Mouse (Mus musculus) heart, adult 9 months (tissue): ENCODE data around the gene Rhod.
"Not testable (repeated sequence)": the region's sequence is repeated elsewhere in the genome, so short reads cannot be mapped to it uniquely, and the experiment has no call there.

Experiments used
- DNase-seq, 2 experiments: peaks; one replicate each; pipeline ENCODE4 v3.0.0; 2022; ENCODE audit warnings: low spot score in 2 of 2

Rhod gene

GRCm38 (mm10) chr19:4409062-4409461 lies 30.2 kb downstream of the Rhod start:
- DNase-seq = no peak

DNA sequence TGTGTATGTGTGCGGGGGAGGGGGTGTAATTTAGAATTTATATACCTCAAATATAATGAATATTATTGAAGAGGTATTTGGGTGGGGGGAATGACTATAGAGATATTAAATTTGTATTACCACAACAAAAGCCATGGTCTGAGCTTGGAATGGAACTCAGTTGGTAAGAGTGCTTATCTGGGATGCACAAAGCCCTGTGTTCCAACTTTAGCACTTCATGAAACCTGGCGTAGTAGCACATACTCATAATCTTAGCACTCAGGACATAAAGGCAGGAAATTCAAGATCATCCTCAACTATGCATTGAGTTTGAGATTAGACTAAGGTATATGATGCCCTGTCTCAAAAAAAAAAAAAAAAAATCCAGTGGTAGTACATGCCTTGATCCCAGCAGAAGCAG lies 34.4 kb downstream of the Rhod start:
- DNase-seq = no peak

GRCm38 (mm10) chr19:4398959-4399358 lies 40.3 kb downstream of the Rhod start:
- no peak for DNase-seq

DNA sequence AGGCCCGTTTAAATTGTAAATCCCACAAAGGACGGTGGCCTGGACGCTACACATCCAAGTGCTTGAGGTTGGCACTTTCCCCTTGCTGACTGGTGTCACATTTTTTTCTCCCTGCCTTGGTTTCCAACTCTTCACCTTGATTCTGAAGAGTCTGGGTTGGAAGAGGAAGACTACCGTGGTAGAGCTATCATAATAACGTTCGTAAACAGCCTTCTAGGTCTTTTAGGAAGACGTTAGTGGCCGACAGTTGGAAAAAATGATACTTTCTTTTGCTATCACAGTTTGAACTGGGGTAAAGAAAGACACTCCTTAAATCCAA lies 40.6 kb downstream of the Rhod start:
- no peak for DNase-seq

DNA sequence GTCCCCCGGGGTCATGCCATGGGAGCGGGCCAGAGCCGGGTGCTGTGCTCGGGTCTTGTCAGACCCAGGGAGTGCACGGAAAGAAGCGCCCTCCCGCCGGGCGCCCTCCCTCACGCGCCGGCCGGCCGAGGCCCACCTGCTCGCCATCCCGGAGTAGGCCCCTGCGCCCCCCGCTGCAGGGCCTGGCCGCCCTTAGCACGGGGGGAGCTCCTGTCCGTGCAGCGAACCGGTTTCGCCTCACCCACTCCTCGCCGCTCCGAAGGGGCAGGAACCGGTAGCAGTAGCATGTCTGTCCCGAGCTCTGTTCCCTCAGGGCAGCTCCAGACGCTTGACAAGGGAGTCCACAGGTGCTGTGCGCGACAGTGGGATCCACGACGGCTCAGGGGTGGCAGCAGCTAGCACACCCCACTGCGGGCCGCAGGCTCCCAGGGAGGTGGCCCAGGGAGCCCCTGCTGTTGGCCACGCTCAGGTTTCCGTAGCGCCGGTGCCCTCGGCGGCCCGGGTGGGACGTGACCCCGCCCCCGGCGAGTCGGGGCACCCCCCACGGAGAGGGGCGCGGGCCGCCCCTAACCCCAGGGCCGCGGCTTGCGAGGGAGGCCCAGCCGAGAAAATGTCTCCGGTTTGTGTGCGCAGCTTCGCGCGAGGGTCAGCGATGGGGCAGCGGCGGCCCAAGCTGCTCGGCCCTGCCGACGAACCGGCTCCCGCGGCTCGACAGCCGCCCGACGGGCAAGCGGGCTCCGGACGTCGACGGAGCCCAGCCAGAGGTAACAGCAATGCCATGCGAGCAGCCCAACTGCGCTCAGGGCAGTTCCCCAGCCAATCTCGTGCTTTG lies 41.2 kb downstream of the Rhod start, which contains the start of gene Kdm2a:
Kdm2a (minus strand) TSS at position 488 of the 832 bp plus-strand sequence.
- peak; percentile 55 to 66 for DNase-seq

- DNase-seq = peak; percentile 94 to 95
These were observed 42.0 kb downstream of the Rhod start for GRCm38 (mm10) chr19:4396998-4397797.

GRCm38 (mm10) chr19:4396081-4396997 lies 42.9 kb downstream of the Rhod start:
- peak in 1 of 2 experiments; percentile 29 for DNase-seq

DNA sequence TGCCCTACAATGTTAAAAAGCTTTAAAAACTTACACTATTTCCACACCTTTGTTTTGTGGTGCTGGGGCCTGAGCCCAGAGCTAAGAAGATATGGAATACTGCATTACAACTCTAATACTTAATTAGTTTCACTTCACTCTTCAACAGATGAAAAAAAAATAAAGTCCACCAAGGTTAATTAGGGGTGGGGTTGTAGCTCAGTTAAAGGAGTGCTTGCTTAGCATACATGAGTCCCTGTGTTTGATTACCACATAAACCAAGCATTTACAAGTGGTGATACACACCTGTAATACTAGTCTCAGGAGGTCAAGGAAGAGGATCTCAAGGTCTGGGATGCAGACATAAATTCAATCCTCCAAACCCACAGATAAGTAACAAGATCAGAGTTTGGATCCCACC lies 52.0 kb downstream of the Rhod start:
- no peak for DNase-seq

- no peak for DNase-seq
These were observed 54.2 kb downstream of the Rhod start for GRCm38 (mm10) chr19:4385026-4385425.

GRCm38 (mm10) chr19:4384322-4384721 lies 54.9 kb downstream of the Rhod start:
- no peak for DNase-seq

GRCm38 (mm10) chr19:4383306-4383705 lies 55.9 kb downstream of the Rhod start:
- DNase-seq = no peak

GRCm38 (mm10) chr19:4382303-4382702 lies 56.9 kb downstream of the Rhod start:
- not testable (repeated sequence) for DNase-seq
